Mouse (Mus musculus) heart, embryonic 15.5 days (tissue): ENCODE measurements around the gene Pitpna. TPM values are rescaled to one million over a fixed set of nuclear protein-coding genes. Genes with fewer than 3 reads are reported as not detected.

ENCODE experiments used
- ATAC-seq: fragments of 200-750 bp; cut with Nextera tagmentation; replicated peaks from 2 replicates; pipeline ENCODE4 v1.8.0; 2017; ENCODE audit warnings: low read depth, moderate TSS enrichment; ENCODE audit not compliant: insufficient number of reproducible peaks, insufficient read depth, low FRiP score
- H3K27ac ChIP-seq: fragments of 300-500 bp; sonication (generic); 2 replicates; pipeline ENCODE4 v1.5.1; 2015; ENCODE audit warnings: mild to moderate bottlenecking, inconsistent platforms
- H3K27me3 ChIP-seq: fragments of 300-500 bp; sonication (generic); 2 replicates; pipeline ENCODE4 v1.6.1; 2015; ENCODE audit warnings: inconsistent platforms
- H3K36me3 ChIP-seq: fragments of 300-500 bp; sonication (generic); 2 replicates; pipeline ENCODE4 v1.6.1; 2015; ENCODE audit warnings: mild to moderate bottlenecking, inconsistent platforms
- H3K4me1 ChIP-seq: fragments of 300-500 bp; sonication (generic); replicated peaks from 2 replicates; pipeline ENCODE4 v1.6.1; 2015; ENCODE audit warnings: inconsistent platforms
- H3K4me2 ChIP-seq: fragments of 300-500 bp; sonication (generic); 2 replicates; pipeline ENCODE4 v1.6.1; 2015; ENCODE audit warnings: inconsistent platforms, mild to moderate bottlenecking, moderate library complexity
- H3K4me3 ChIP-seq: fragments of 300-500 bp; sonication (generic); 2 replicates; pipeline ENCODE4 v1.5.1; 2015; ENCODE audit warnings: mild to moderate bottlenecking, inconsistent platforms
- H3K9ac ChIP-seq: fragments of 300-500 bp; sonication (generic); 2 replicates; pipeline ENCODE4 v1.6.1; 2015; ENCODE audit warnings: mild to moderate bottlenecking, inconsistent platforms
- H3K9me3 ChIP-seq: fragments of 300-500 bp; sonication (generic); replicated peaks from 2 replicates; pipeline ENCODE4 v1.6.1; 2016; ENCODE audit warnings: inconsistent platforms
- WGBS: fragments of 180-500 bp; shearing (Covaris S2); methylation state at CpG from one replicate; pipeline ENCODE4 v1.1.7; 2015; ENCODE audit warnings: mixed read lengths; 5-methylcytosine and 5-hydroxymethylcytosine counted together
- polyA plus RNA-seq: library from polyadenylated mRNA; unstranded; fragments of >200 nt; fragmentation: Nextera tagmentation; extraction: Ambion mirVana; gene quantifications from 2 replicates; pipeline ENCODE4 v1.2.1, GENCODE M21; 2015

Pitpna gene
- 63.4 and 75.2 TPM in 2 replicates for polyA plus RNA-seq

- peaks cover 26% of the 10 kb centered on the region for H3K4me1 ChIP-seq
- 0 out of 2 replicates have a peak, but pooled peaks cover 6% of the 10 kb centered on the region for H3K36me3 ChIP-seq
- peak within 1 kb of the TSS; percentile 81 for H3K9ac ChIP-seq
- H3K4me2 ChIP-seq: peak within 1 kb of the TSS; percentile 88
- peak; percentile 92 for ATAC-seq
- WGBS: 4% methylated on average over 48 of the region's 49 CpGs
- H3K27ac ChIP-seq: peak within 1 kb of the TSS; percentile 88
- H3K4me3 ChIP-seq: peak within 1 kb of the TSS; percentile 77
- H3K9me3 ChIP-seq: no peaks in the 10 kb centered on the region
- no peaks in the 10 kb centered on the region for H3K27me3 ChIP-seq
Measured at GRCm38 (mm10) chr11:75587493-75588284, at the start of gene Pitpna. Gene Pitpna (plus strand): TSS chr11:75588097.

- peaks cover 34% of the 10 kb centered on the region for H3K4me1 ChIP-seq
- H3K4me3 ChIP-seq: no peak overlapping the region
- peak overlapping the region; percentile 18 for H3K27ac ChIP-seq
- H3K36me3 ChIP-seq: no peaks in the 10 kb centered on the region
- 61% methylated on average over 9 of the region's 9 CpGs for WGBS
- no peak for ATAC-seq
- H3K27me3 ChIP-seq: no peaks in the 10 kb centered on the region
- no peak overlapping the region for H3K9ac ChIP-seq
- H3K9me3 ChIP-seq: no peaks in the 10 kb centered on the region
- no peak overlapping the region for H3K4me2 ChIP-seq
Measured at GRCm38 (mm10) chr11:75538184-75538969, 49.5 kb upstream of the Pitpna start.

GRCm38 (mm10) chr11:75538970-75539299 is 49.0 kb upstream of the Pitpna start:
- WGBS: 72% methylated on average over 13 of the region's 13 CpGs
- Histone ChIP-seq H3K36me3 (no peaks in the 10 kb centered on the region), H3K27me3 (no peaks in the 10 kb centered on the region), H3K4me1 (peaks cover 34% of the 10 kb centered on the region), H3K4me2 (no peak overlapping the region), H3K9me3 (no peaks in the 10 kb centered on the region), H3K27ac (0 out of 2 replicates have a peak overlapping the region, but pooled peaks have one; percentile 18), H3K9ac (no peak overlapping the region), H3K4me3 (no peak overlapping the region)
- ATAC-seq: no peak

- H3K4me2 ChIP-seq: no peak overlapping the region
- H3K36me3 ChIP-seq: no peaks in the 10 kb centered on the region
- no peaks in the 10 kb centered on the region for H3K27me3 ChIP-seq
- peaks cover 30% of the 10 kb centered on the region for H3K4me1 ChIP-seq
- no peak overlapping the region for H3K4me3 ChIP-seq
- no peak overlapping the region for H3K9ac ChIP-seq
- ATAC-seq: no peak
- no peak overlapping the region for H3K27ac ChIP-seq
- 87% methylated on average over 8 of the region's 8 CpGs for WGBS
- H3K9me3 ChIP-seq: no peaks in the 10 kb centered on the region
Measured at GRCm38 (mm10) chr11:75540209-75540608, 47.7 kb upstream of the Pitpna start.

- Histone ChIP-seq H3K9me3 (no peaks in the 10 kb centered on the region), H3K9ac (no peak overlapping the region), H3K36me3 (no peaks in the 10 kb centered on the region), H3K27ac (peak overlapping the region; percentile 21; the same call in 1 of the 2 replicates), H3K4me3 (no peak overlapping the region), H3K27me3 (no peaks in the 10 kb centered on the region), H3K4me1 (peaks cover 30% of the 10 kb centered on the region), H3K4me2 (no peak overlapping the region)
- WGBS: 57% methylated on average over 19 of the region's 19 CpGs
- 0 out of 2 replicates have a peak, but pooled peaks have one; percentile 10 for ATAC-seq
Measured at GRCm38 (mm10) chr11:75540710-75541581, 47.0 kb upstream of the Pitpna start.

- Histone ChIP-seq H3K4me1 (peaks cover 18% of the 10 kb centered on the region), H3K9me3 (no peaks in the 10 kb centered on the region), H3K4me3 (no peak overlapping the region), H3K27ac (no peak overlapping the region), H3K9ac (no peak overlapping the region), H3K27me3 (no peaks in the 10 kb centered on the region), H3K36me3 (no peaks in the 10 kb centered on the region), H3K4me2 (no peak overlapping the region)
- ATAC-seq: no peak
- WGBS: 74% methylated on average over 9 of the region's 9 CpGs
Measured at GRCm38 (mm10) chr11:75544713-75545112, 43.2 kb upstream of the Pitpna start.

GRCm38 (mm10) chr11:75546057-75546456 is 41.8 kb upstream of the Pitpna start:
- H3K27me3 ChIP-seq: no peaks in the 10 kb centered on the region
- no peak overlapping the region for H3K4me3 ChIP-seq
- peaks cover 26% of the 10 kb centered on the region for H3K4me1 ChIP-seq
- H3K9ac ChIP-seq: no peak overlapping the region
- no peak overlapping the region for H3K27ac ChIP-seq
- H3K9me3 ChIP-seq: no peaks in the 10 kb centered on the region
- no peak overlapping the region for H3K4me2 ChIP-seq
- no peak for ATAC-seq
- H3K36me3 ChIP-seq: no peaks in the 10 kb centered on the region
- 64% methylated on average over 4 of the region's 4 CpGs for WGBS

- H3K4me1 ChIP-seq: peaks cover 39% of the 10 kb centered on the region
- H3K9ac ChIP-seq: no peak overlapping the region
- H3K27ac ChIP-seq: no peak overlapping the region
- WGBS: 24% methylated on average over 5 of the region's 5 CpGs
- H3K4me2 ChIP-seq: no peak overlapping the region
- no peaks in the 10 kb centered on the region for H3K36me3 ChIP-seq
- no peak for ATAC-seq
- H3K4me3 ChIP-seq: no peak overlapping the region
- H3K27me3 ChIP-seq: no peaks in the 10 kb centered on the region
- H3K9me3 ChIP-seq: no peaks in the 10 kb centered on the region
Measured at GRCm38 (mm10) chr11:75549658-75550111, 38.2 kb upstream of the Pitpna start.

- H3K4me2 ChIP-seq: no peak overlapping the region
- H3K4me3 ChIP-seq: no peak overlapping the region
- WGBS: 75% methylated on average over 12 of the region's 12 CpGs
- H3K9ac ChIP-seq: no peak overlapping the region
- H3K27me3 ChIP-seq: no peaks in the 10 kb centered on the region
- H3K4me1 ChIP-seq: peaks cover 39% of the 10 kb centered on the region
- H3K36me3 ChIP-seq: no peaks in the 10 kb centered on the region
- H3K9me3 ChIP-seq: no peaks in the 10 kb centered on the region
- no peak overlapping the region for H3K27ac ChIP-seq
- no peak for ATAC-seq
Measured at GRCm38 (mm10) chr11:75550200-75550946, 37.5 kb upstream of the Pitpna start.

GRCm38 (mm10) chr11:75551321-75551720 is 36.6 kb upstream of the Pitpna start:
- ATAC-seq: no peak
- H3K27ac ChIP-seq: no peak overlapping the region
- WGBS: 88% methylated on average over 5 of the region's 5 CpGs

More at GRCm38 (mm10) chr11:75551321-75551720, 36.6 kb upstream of the Pitpna start:
- H3K27me3 ChIP-seq: no peaks in the 10 kb centered on the region
- peaks cover 35% of the 10 kb centered on the region for H3K4me1 ChIP-seq
- H3K36me3 ChIP-seq: no peaks in the 10 kb centered on the region
- no peak overlapping the region for H3K4me3 ChIP-seq
- H3K9ac ChIP-seq: no peak overlapping the region
- no peak overlapping the region for H3K4me2 ChIP-seq
- no peaks in the 10 kb centered on the region for H3K9me3 ChIP-seq
